Comparison of ENCODE assay signal across 18 mouse cellular contexts in genomic region chr1:185535321-185535720, GRCm38 (mm10).
DNase-seq lines count a peak whose midpoint lies in the region; ATAC-seq and TF ChIP-seq lines count a peak whose summit lies in the region.
"Had no signal": no experiment of that assay in that cellular context is flagged by ENCODE, and none has a peak within 500 bp of the region (broad histone marks: within the 10 kb centered on the region; RNA-seq: fewer than 3 reads in every experiment).

No protein-coding gene starts in this region.

- no peaks in the 10 kb centered on the region for H3K9me3 ChIP-seq in heart, embryonic 12.5 days (replicated peaks)
- no peaks in the 10 kb centered on the region for H3K9me3 ChIP-seq in limb, embryonic 13.5 days
- H3K9me3 ChIP-seq in stomach, postnatal 0 days (ENCODE audit: control insufficient read depth, low read length): no peaks in the 10 kb centered on the region
- H3K9me3 ChIP-seq: forebrain, embryonic 12.5 days; midbrain, embryonic 13.5 days had no signal

- TF ChIP-seq EP300 in stomach, postnatal 0 days (optimal IDR thresholded peaks at IDR 0.05): no peak

- no peak for ATAC-seq in heart, embryonic 12.5 days (ENCODE audit: insufficient number of reproducible peaks, low FRiP score)
- no peak for ATAC-seq in limb, embryonic 13.5 days (ENCODE audit: low FRiP score, low read depth)
- no peak; the same call in 1 of the 2 replicates for ATAC-seq in stomach, postnatal 0 days (ENCODE audit: low FRiP score, low TSS enrichment)
- ATAC-seq: midbrain, embryonic 13.5 days; Patski had no signal

- TF ChIP-seq CTCF in stomach, postnatal 0 days (IDR thresholded peaks at IDR 0.05; ENCODE audit: low read depth): no peak

- H3K27me3 ChIP-seq in heart, embryonic 12.5 days (replicated peaks): no peaks in the 10 kb centered on the region
- H3K27me3 ChIP-seq in limb, embryonic 13.5 days: no peaks in the 10 kb centered on the region
- no peaks in the 10 kb centered on the region for H3K27me3 ChIP-seq in stomach, postnatal 0 days (ENCODE audit: control insufficient read depth, insufficient read depth, low read length)
- H3K27me3 ChIP-seq: forebrain, embryonic 12.5 days; midbrain, embryonic 13.5 days; Patski had no signal

- no peak overlapping the region for H3K4me3 ChIP-seq in heart, embryonic 12.5 days
- H3K4me3 ChIP-seq in limb, embryonic 13.5 days: no peak overlapping the region
- H3K4me3 ChIP-seq in stomach, postnatal 0 days (ENCODE audit: low read depth, low read length): no peak overlapping the region
- H3K4me3 ChIP-seq: forebrain, embryonic 12.5 days; midbrain, embryonic 13.5 days had no signal

- H3K4me1 ChIP-seq in heart, embryonic 12.5 days (replicated peaks): peaks cover 8% of the 10 kb centered on the region; the same call in 1 of the 2 replicates
- peaks cover 8% of the 10 kb centered on the region; the same call in 1 of the 2 replicates for H3K4me1 ChIP-seq in limb, embryonic 13.5 days
- H3K4me1 ChIP-seq in stomach, postnatal 0 days (replicated peaks; ENCODE audit: control insufficient read depth, insufficient read depth): no peaks in the 10 kb centered on the region
- H3K4me1 ChIP-seq: forebrain, embryonic 12.5 days; midbrain, embryonic 13.5 days had no signal

- H3K36me3 ChIP-seq in heart, embryonic 12.5 days: no peaks in the 10 kb centered on the region
- H3K36me3 ChIP-seq in limb, embryonic 13.5 days: no peaks in the 10 kb centered on the region
- no peaks in the 10 kb centered on the region for H3K36me3 ChIP-seq in stomach, postnatal 0 days (ENCODE audit: control insufficient read depth, insufficient read depth, low read length)
- H3K36me3 ChIP-seq: forebrain, embryonic 12.5 days; midbrain, embryonic 13.5 days had no signal

- no peak overlapping the region for H3K27ac ChIP-seq in heart, embryonic 12.5 days (ENCODE audit: poor library complexity, severe bottlenecking)
- H3K27ac ChIP-seq in limb, embryonic 13.5 days: peak overlapping the region; percentile 55; the same call in 1 of the 2 replicates
- H3K27ac ChIP-seq in stomach, postnatal 0 days (replicated peaks): no peak overlapping the region
- H3K27ac ChIP-seq: forebrain, embryonic 12.5 days; kidney, postnatal 0 days; macrophage; midbrain, embryonic 13.5 days had no signal

- no peak overlapping the region for H3K9ac ChIP-seq in heart, embryonic 12.5 days
- H3K9ac ChIP-seq in limb, embryonic 13.5 days: no peak overlapping the region
- H3K9ac ChIP-seq in stomach, postnatal 0 days (ENCODE audit: low read length): no peak overlapping the region
- H3K9ac ChIP-seq: forebrain, embryonic 12.5 days; midbrain, embryonic 13.5 days had no signal

- 67% methylated on average over 6 of the region's 6 CpGs for WGBS in heart, embryonic 12.5 days
- WGBS in limb, embryonic 13.5 days: 82% methylated on average over 6 of the region's 6 CpGs
- 66% methylated on average over 6 of the region's 6 CpGs for WGBS in stomach, postnatal 0 days

- intact Hi-C loops in left cerebral cortex, postnatal 25 days (cut with DNase I): no loop called here

- H3K4me2 ChIP-seq in heart, embryonic 12.5 days: no peak overlapping the region
- H3K4me2 ChIP-seq in limb, embryonic 13.5 days (replicated peaks): no peak overlapping the region
- H3K4me2 ChIP-seq in stomach, postnatal 0 days (replicated peaks; ENCODE audit: low read depth): no peak overlapping the region
- H3K4me2 ChIP-seq: forebrain, embryonic 12.5 days; liver, embryonic 11.5 days; midbrain, embryonic 13.5 days had no signal

- peak; percentile 8 to 58 for DNase-seq in heart, adult 18-20 months
- DNase-seq in heart, adult 8-10 months (ENCODE audit: low spot score): peak; percentile 23
- peak; percentile 72 for DNase-seq in skeletal muscle tissue, adult 2 months (ENCODE audit: low read depth, low spot score)
- DNase-seq in left cerebral cortex, postnatal 25 days (ENCODE audit: low spot score in 2 of 2): no peak
- no peak for DNase-seq in stomach, postnatal 0 days (ENCODE audit: low spot score)
- DNase-seq: adrenal gland, postnatal 36 days; B cell, adult 2 months; cerebellum, postnatal 10 days; right cerebral cortex, adult 18-20 months; thymus, postnatal 25 days had no signal

Comparison
In these comparisons a context has a peak if more than half of its experiments do, and no peak if none do; other contexts are left out.
1. DNase-seq: peak in heart, adult 18-20 months (2 of 2), heart, adult 8-10 months (single experiment) and skeletal muscle tissue, adult 2 months (single experiment); none in left cerebral cortex, postnatal 25 days (0 of 2) and stomach, postnatal 0 days (single experiment).